Mouse (Mus musculus): ENCODE results near the gene Ccnd2. TPM values are rescaled to one million over a fixed set of nuclear protein-coding genes. Genes with fewer than 3 reads are reported as not detected.

Ccnd2 gene
- total RNA-seq, 2 experiments from 2014 or later = 80.7 to 85.3 TPM

GRCm38 (mm10) chr6:127109402-127109930 is 42.5 kb downstream of the Ccnd2 start, which contains the start of gene Tigar:
Gene Tigar (minus strand): TSS chr6:127109557.
- peak; percentile 72 to 84 for DNase-seq (ENCODE audit: low spot score in 2 of 2)

- DNase-seq (ENCODE audit: low spot score in 2 of 2) = no peak
Observed at GRCm38 (mm10) chr6:127108368-127109060, 43.5 kb downstream of the Ccnd2 start.

- DNase-seq (ENCODE audit: low spot score in 2 of 2) = no peak
Observed at GRCm38 (mm10) chr6:127107413-127107812, 44.6 kb downstream of the Ccnd2 start.

GRCm38 (mm10) chr6:127106726-127107125 is 45.3 kb downstream of the Ccnd2 start:
- DNase-seq (ENCODE audit: low spot score in 2 of 2) = no peak

- no peak for DNase-seq (ENCODE audit: low spot score in 2 of 2)
Observed at GRCm38 (mm10) chr6:127106189-127106588, 45.8 kb downstream of the Ccnd2 start.

GRCm38 (mm10) chr6:127105107-127105506 is 46.9 kb downstream of the Ccnd2 start:
- DNase-seq (ENCODE audit: low spot score in 2 of 2) = peak in 1 of 2 experiments; percentile 29

- no peak for DNase-seq (ENCODE audit: low spot score in 2 of 2)
Observed at GRCm38 (mm10) chr6:127104396-127105029, 47.5 kb downstream of the Ccnd2 start.

GRCm38 (mm10) chr6:127103506-127104275 is 48.3 kb downstream of the Ccnd2 start:
- DNase-seq (ENCODE audit: low spot score in 2 of 2) = no peak

- DNase-seq (ENCODE audit: low spot score in 2 of 2) = no peak
Observed at GRCm38 (mm10) chr6:127094565-127094964, 57.4 kb downstream of the Ccnd2 start.

- DNase-seq (ENCODE audit: low spot score in 2 of 2) = no peak
Observed at GRCm38 (mm10) chr6:127086739-127087138, 65.3 kb downstream of the Ccnd2 start.

GRCm38 (mm10) chr6:127081820-127082219 is 70.2 kb downstream of the Ccnd2 start:
- DNase-seq (ENCODE audit: low spot score in 2 of 2) = no peak

GRCm38 (mm10) chr6:127079867-127080731 is 71.9 kb downstream of the Ccnd2 start:
- peak in 1 of 2 experiments; percentile 33 for DNase-seq (ENCODE audit: low spot score in 2 of 2)

Other genes starting within 250 kb of the Ccnd2 start
- gene Dyrk4, start 230.4 kb downstream of the Ccnd2 start, total RNA-seq (2021) = not detected
- gene Rad51ap1, start 212.6 kb downstream of the Ccnd2 start, total RNA-seq (2021) = 10 to 100 TPM; 13.6 to 17.3 TPM
- 10 to 100 TPM; 12.9 to 14.4 TPM for gene D6Wsu163e, start 212.2 kb downstream of the Ccnd2 start, total RNA-seq (2021)
- gene Fgf6, start 136.6 kb downstream of the Ccnd2 start, total RNA-seq (2021) = 1 to 10 TPM; 8.2 to 9.7 TPM
- under 1 TPM in 1 of 2 experiments, not detected in 1; 0.20 TPM for gene Fgf23, start 79.3 kb downstream of the Ccnd2 start, total RNA-seq (2021)
- gene Tigar, start 42.6 kb downstream of the Ccnd2 start, total RNA-seq (2021) = 10 to 100 TPM; 10.4 to 10.9 TPM